ENCODE assay signal across 17 mouse cellular contexts in the genomic region with DNA sequence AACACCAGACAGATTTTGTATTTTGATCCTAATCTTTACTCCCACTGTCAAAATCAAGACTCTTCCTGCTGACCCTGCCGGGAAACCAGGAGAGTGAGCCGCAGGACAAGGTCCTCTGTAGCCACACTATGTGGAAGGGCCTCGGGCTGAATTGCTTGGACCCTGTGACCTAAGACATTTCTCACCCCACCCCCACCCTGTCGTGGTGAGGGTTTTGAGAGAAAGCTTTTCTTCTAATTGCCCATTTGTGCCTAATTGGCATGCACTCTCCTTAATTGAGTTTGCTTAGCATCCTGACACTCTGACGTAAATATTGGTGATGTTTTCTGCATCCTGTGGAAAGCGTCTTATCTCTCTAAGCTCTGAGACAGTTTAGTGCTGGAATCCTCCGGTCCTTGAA.
A peak's percentile ranks its signal among the peaks of the same experiment; 100 is the strongest.
DNase-seq lines count a peak whose midpoint lies in the region; ATAC-seq and TF ChIP-seq lines count a peak whose summit lies in the region.
"Had no signal": no experiment of that assay in that cellular context is flagged by ENCODE, and none has a peak within 500 bp of the region (broad histone marks: within the 10 kb centered on the region; RNA-seq: fewer than 3 reads in every experiment).

No protein-coding gene starts in this region.

- H3K4me1 ChIP-seq in forebrain, embryonic 12.5 days = peaks cover 28% of the 10 kb centered on the region
- H3K4me1 ChIP-seq in forebrain, postnatal 0 days (ENCODE audit: insufficient read depth) = peaks cover 3% of the 10 kb centered on the region; the same call in 1 of the 2 replicates
- peaks cover 30% of the 10 kb centered on the region for H3K4me1 ChIP-seq in neural tube, embryonic 13.5 days (replicated peaks)

- 0 out of 2 replicates have a peak overlapping the region, but pooled peaks have one; percentile 29 for H3K9ac ChIP-seq in forebrain, embryonic 12.5 days
- H3K9ac ChIP-seq in forebrain, postnatal 0 days = no peak overlapping the region
- no peak overlapping the region for H3K9ac ChIP-seq in neural tube, embryonic 13.5 days
- H3K9ac ChIP-seq: heart, embryonic 13.5 days; hindbrain, embryonic 15.5 days had no signal

- whole genome bisulfite sequencing in forebrain, embryonic 12.5 days = 19% methylated on average over 7 of the region's 7 CpGs
- WGBS in forebrain, postnatal 0 days = 15% methylated on average over 7 of the region's 7 CpGs
- WGBS in neural tube, embryonic 13.5 days = 28% methylated on average over 7 of the region's 7 CpGs

- H3K27ac ChIP-seq in forebrain, embryonic 12.5 days = no peak overlapping the region
- H3K27ac ChIP-seq in forebrain, postnatal 0 days (ENCODE audit: low read depth, low read length) = no peak overlapping the region
- 0 out of 2 replicates have a peak overlapping the region, but pooled peaks have one; percentile 4 for H3K27ac ChIP-seq in neural tube, embryonic 13.5 days (replicated peaks)
- H3K27ac ChIP-seq: heart, embryonic 13.5 days; hindbrain, embryonic 15.5 days had no signal

- H3K4me2 ChIP-seq in forebrain, embryonic 12.5 days = no peak overlapping the region
- H3K4me2 ChIP-seq in forebrain, postnatal 0 days (ENCODE audit: low read depth) = no peak overlapping the region
- H3K4me2 ChIP-seq in neural tube, embryonic 13.5 days = no peak overlapping the region
- H3K4me2 ChIP-seq: heart, embryonic 13.5 days; hindbrain, embryonic 15.5 days had no signal

- peak; percentile 51; the same call in 1 of the 2 replicates for ATAC-seq in forebrain, embryonic 12.5 days (ENCODE audit: low FRiP score)
- ATAC-seq in forebrain, postnatal 0 days = no peak
- no peak for ATAC-seq in neural tube, embryonic 13.5 days (ENCODE audit: low read depth)
- ATAC-seq: intestine, embryonic 16.5 days had no signal

- no peak overlapping the region for H3K4me3 ChIP-seq in forebrain, embryonic 12.5 days (replicated peaks)
- H3K4me3 ChIP-seq in forebrain, postnatal 0 days (ENCODE audit: low read depth, low read length) = no peak overlapping the region
- H3K4me3 ChIP-seq in neural tube, embryonic 13.5 days = no peak overlapping the region
- H3K4me3 ChIP-seq: heart, embryonic 13.5 days; hindbrain, embryonic 15.5 days had no signal

- no peaks in the 10 kb centered on the region for H3K9me3 ChIP-seq in forebrain, embryonic 12.5 days
- no peaks in the 10 kb centered on the region for H3K9me3 ChIP-seq in forebrain, postnatal 0 days (ENCODE audit: low read length)
- H3K9me3 ChIP-seq in neural tube, embryonic 13.5 days = no peaks in the 10 kb centered on the region
- H3K9me3 ChIP-seq: heart, embryonic 13.5 days; hindbrain, embryonic 15.5 days had no signal

- DNase-seq in forebrain, postnatal 0 days = no peak
- no peak for DNase-seq in neural tube, embryonic 10.5 days (ENCODE audit: extremely low spot score, low spot score)
- DNase-seq in retina, embryonic 14.5 days (ENCODE audit: low spot score) = peak; percentile 64
- DNase-seq in cerebellum, adult 9-10 months = no peak
- DNase-seq: adrenal gland, adult 8-10 months; adrenal gland, postnatal 36 days; cerebellum, adult 11 months; cerebellum, adult 8-10 months; cerebellum, postnatal 25 days; gastrocnemius, postnatal 14 days; heart, postnatal 36 days had no signal

- no peaks in the 10 kb centered on the region for H3K36me3 ChIP-seq in forebrain, embryonic 12.5 days (replicated peaks)
- no peaks in the 10 kb centered on the region for H3K36me3 ChIP-seq in forebrain, postnatal 0 days (ENCODE audit: insufficient read depth)
- H3K36me3 ChIP-seq in neural tube, embryonic 13.5 days = no peaks in the 10 kb centered on the region
- H3K36me3 ChIP-seq: heart, embryonic 13.5 days; hindbrain, embryonic 15.5 days had no signal

- no peak for TF ChIP-seq CTCF in forebrain, postnatal 0 days (IDR thresholded peaks at IDR 0.05; ENCODE audit: low read depth)

- H3K27me3 ChIP-seq in forebrain, embryonic 12.5 days = no peaks in the 10 kb centered on the region
- H3K27me3 ChIP-seq in forebrain, postnatal 0 days (ENCODE audit: insufficient read depth, low read length) = no peaks in the 10 kb centered on the region
- no peaks in the 10 kb centered on the region for H3K27me3 ChIP-seq in neural tube, embryonic 13.5 days
- H3K27me3 ChIP-seq: CH12.LX had no signal
